Mouse (Mus musculus): Measurements from ENCODE around the gene Gm39115.
"Not testable (repeated sequence)": the region's sequence is repeated elsewhere in the genome, so short reads cannot be mapped to it uniquely, and the experiment has no call there.

Gene Gm39115

GRCm38 (mm10) chr7:142135934-142136333 lies at the start of gene Gm39115:
TSS of gene Gm39115 (minus strand) at chr7:142136034.
- DNase-seq (ENCODE audit: low spot score), result not testable (repeated sequence)

- DNase-seq (ENCODE audit: low spot score), result no peak
These were observed 45.2 kb upstream of the Gm39115 start for GRCm38 (mm10) chr7:142181021-142181420.

- DNase-seq (ENCODE audit: low spot score), result no peak
These were observed 42.9 kb upstream of the Gm39115 start for GRCm38 (mm10) chr7:142178685-142179084.

GRCm38 (mm10) chr7:142175905-142176304 lies 40.1 kb upstream of the Gm39115 start, which contains the start of gene Krtap5-2:
TSS of gene Krtap5-2 (minus strand) at chr7:142176005.
- DNase-seq (ENCODE audit: low spot score), result not testable (repeated sequence)

- no peak for DNase-seq (ENCODE audit: low spot score)
These were observed 34.0 kb upstream of the Gm39115 start for GRCm38 (mm10) chr7:142169836-142170235.

GRCm38 (mm10) chr7:142165639-142166038 lies 29.8 kb upstream of the Gm39115 start, which contains the start of gene Gm4553:
TSS of gene Gm4553 (minus strand) at chr7:142165739.
- not testable (repeated sequence) for DNase-seq (ENCODE audit: low spot score)

- no peak for DNase-seq (ENCODE audit: low spot score)
These were observed 23.5 kb upstream of the Gm39115 start for GRCm38 (mm10) chr7:142159366-142159765.

GRCm38 (mm10) chr7:142157013-142157412 lies 21.2 kb upstream of the Gm39115 start, which contains the start of gene Gm29735:
TSS of gene Gm29735 (minus strand) at chr7:142157113.
- not testable (repeated sequence) for DNase-seq (ENCODE audit: low spot score)

GRCm38 (mm10) chr7:142155308-142155707 lies 19.5 kb upstream of the Gm39115 start:
- DNase-seq (ENCODE audit: low spot score), result no peak

GRCm38 (mm10) chr7:142152191-142152590 lies 16.4 kb upstream of the Gm39115 start:
- DNase-seq (ENCODE audit: low spot score), result no peak

GRCm38 (mm10) chr7:142148633-142149032 lies 12.8 kb upstream of the Gm39115 start:
- no peak for DNase-seq (ENCODE audit: low spot score)

- DNase-seq (ENCODE audit: low spot score), result peak; percentile 39
These were observed 10.2 kb upstream of the Gm39115 start for GRCm38 (mm10) chr7:142146033-142146432.

GRCm38 (mm10) chr7:142145413-142145940 lies 9.6 kb upstream of the Gm39115 start:
- DNase-seq (ENCODE audit: low spot score), result no peak

GRCm38 (mm10) chr7:142144507-142144906 lies 8.7 kb upstream of the Gm39115 start, which contains the start of gene Gm45337:
TSS of gene Gm45337 (minus strand) at chr7:142144607.
- DNase-seq (ENCODE audit: low spot score), result no peak

- DNase-seq (ENCODE audit: low spot score), result not testable (repeated sequence)
These were observed 7.7 kb upstream of the Gm39115 start for GRCm38 (mm10) chr7:142143506-142144010.

- no peak for DNase-seq (ENCODE audit: low spot score)
These were observed 4.9 kb upstream of the Gm39115 start for GRCm38 (mm10) chr7:142140696-142141095.

GRCm38 (mm10) chr7:142134206-142134995 lies 1.4 kb downstream of the Gm39115 start:
- no peak for DNase-seq (ENCODE audit: low spot score)

GRCm38 (mm10) chr7:142128843-142129242 lies 7.0 kb downstream of the Gm39115 start:
- DNase-seq (ENCODE audit: low spot score), result no peak

- not testable (repeated sequence) for DNase-seq (ENCODE audit: low spot score)
These were observed 15.2 kb downstream of the Gm39115 start, which contains the start of gene Gm45618 for GRCm38 (mm10) chr7:142120629-142121028. TSS of gene Gm45618 (minus strand) at chr7:142120729.

- no peak for DNase-seq (ENCODE audit: low spot score)
These were observed 16.2 kb downstream of the Gm39115 start for GRCm38 (mm10) chr7:142119632-142120031.

GRCm38 (mm10) chr7:142104747-142105146 lies 31.1 kb downstream of the Gm39115 start:
- DNase-seq (ENCODE audit: low spot score), result no peak

GRCm38 (mm10) chr7:142097776-142098175 lies 38.1 kb downstream of the Gm39115 start:
- DNase-seq (ENCODE audit: low spot score), result peak; percentile 73

- no peak for DNase-seq (ENCODE audit: low spot score)
These were observed 39.1 kb downstream of the Gm39115 start for GRCm38 (mm10) chr7:142096701-142097100.

Measured in ovary, postnatal 14 days (tissue).